Mouse (Mus musculus): Measurements from ENCODE around the gene Ifit2. TPM values are rescaled to one million over a fixed set of nuclear protein-coding genes. Genes with fewer than 3 reads are reported as not detected.

The Ifit2 gene
- polyA plus RNA-seq, 1 experiment from 2014 or later = 8.9 TPM

DNA sequence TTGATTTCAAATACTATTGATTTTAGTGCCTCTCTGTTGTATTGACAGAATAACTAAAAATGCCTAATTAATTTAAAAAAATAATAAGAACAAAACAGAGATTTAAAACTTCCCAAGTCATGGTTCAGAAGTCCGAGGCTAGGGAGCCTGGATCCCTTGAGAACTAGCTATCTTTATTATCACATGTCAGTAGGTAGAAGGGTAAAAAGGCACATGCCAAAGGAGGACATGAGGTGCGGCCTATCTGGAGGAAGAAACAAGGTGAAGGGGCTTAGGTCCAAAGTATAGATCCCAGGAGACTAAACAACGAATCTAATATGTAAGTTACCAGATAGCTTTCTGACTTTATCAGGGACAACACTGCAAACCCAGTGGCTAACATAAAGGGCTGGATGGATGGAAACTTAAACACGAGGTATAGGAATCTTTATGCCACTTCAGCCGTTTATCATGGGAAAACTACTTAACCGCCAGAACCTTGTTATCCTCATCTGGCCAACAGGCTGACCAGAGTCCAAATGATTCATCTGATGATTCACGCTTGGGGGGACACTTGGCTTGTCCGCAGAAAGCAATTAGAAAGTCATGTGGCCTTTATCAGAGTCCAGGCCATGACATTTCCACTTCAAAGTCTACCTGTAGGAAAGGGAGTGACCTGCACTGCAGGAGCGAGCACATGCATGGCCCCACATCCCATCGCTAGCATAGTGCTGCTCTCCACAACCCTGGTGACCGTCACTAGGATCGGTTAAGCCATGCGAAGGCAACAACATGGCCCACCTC lies 32.5 kb upstream of the Ifit2 start:
- H3K9ac ChIP-seq (ENCODE audit: low read length) = no peak overlapping the region
- H3K4me3 ChIP-seq (ENCODE audit: low read depth, low read length) = no peak overlapping the region
- peaks cover 14% of the 10 kb centered on the region for H3K36me3 ChIP-seq (ENCODE audit: control insufficient read depth, insufficient read depth, low read length)
- no peak overlapping the region for H3K4me2 ChIP-seq (ENCODE audit: low read length)
- no peaks in the 10 kb centered on the region for H3K27me3 ChIP-seq (replicated peaks; ENCODE audit: control insufficient read depth, insufficient read depth, low read length)
- no peak overlapping the region for H3K27ac ChIP-seq (ENCODE audit: low read depth)
- ATAC-seq (replicated peaks; ENCODE audit: low FRiP score, low TSS enrichment, low read depth) (no peak), DNase-seq (ENCODE audit: low spot score) (no peak)
- H3K4me1 ChIP-seq (replicated peaks; ENCODE audit: control insufficient read depth, insufficient read depth, low read length) = no peaks in the 10 kb centered on the region
- 90% methylated on average over 13 of the region's 13 CpGs for WGBS
- H3K9me3 ChIP-seq (ENCODE audit: control insufficient read depth, low read length) = no peaks in the 10 kb centered on the region

DNA sequence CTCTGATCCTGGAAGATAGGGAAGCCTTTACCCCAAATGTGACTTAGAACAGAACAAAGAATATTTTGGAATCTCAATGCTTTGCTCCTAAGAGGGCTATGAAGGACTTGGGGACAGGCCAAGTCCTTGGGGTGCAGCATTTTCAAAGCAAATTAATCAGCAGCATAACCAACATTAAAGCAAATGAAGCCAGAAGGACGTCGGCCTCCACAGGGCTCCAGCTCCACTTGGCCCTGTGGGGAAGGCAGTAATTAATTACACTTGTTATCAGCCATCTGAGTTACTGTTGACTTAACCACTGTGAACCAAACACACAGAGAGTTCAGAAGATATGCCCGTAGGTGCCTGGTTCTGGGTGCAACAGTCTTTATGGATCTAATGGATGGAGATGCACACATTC lies 31.7 kb upstream of the Ifit2 start:
- Histone ChIP-seq H3K4me3 (ENCODE audit: low read depth, low read length) (no peak overlapping the region), H3K9me3 (ENCODE audit: control insufficient read depth, low read length) (no peaks in the 10 kb centered on the region), H3K27ac (ENCODE audit: low read depth) (no peak overlapping the region), H3K27me3 (replicated peaks; ENCODE audit: control insufficient read depth, insufficient read depth, low read length) (no peaks in the 10 kb centered on the region), H3K4me2 (ENCODE audit: low read length) (no peak overlapping the region), H3K4me1 (replicated peaks; ENCODE audit: control insufficient read depth, insufficient read depth, low read length) (no peaks in the 10 kb centered on the region), H3K9ac (ENCODE audit: low read length) (no peak overlapping the region), H3K36me3 (ENCODE audit: control insufficient read depth, insufficient read depth, low read length) (peaks cover 14% of the 10 kb centered on the region)
- 43% methylated on average over 3 of the region's 3 CpGs for WGBS
- ATAC-seq (replicated peaks; ENCODE audit: low FRiP score, low TSS enrichment, low read depth) (no peak), DNase-seq (ENCODE audit: low spot score) (no peak)

DNA sequence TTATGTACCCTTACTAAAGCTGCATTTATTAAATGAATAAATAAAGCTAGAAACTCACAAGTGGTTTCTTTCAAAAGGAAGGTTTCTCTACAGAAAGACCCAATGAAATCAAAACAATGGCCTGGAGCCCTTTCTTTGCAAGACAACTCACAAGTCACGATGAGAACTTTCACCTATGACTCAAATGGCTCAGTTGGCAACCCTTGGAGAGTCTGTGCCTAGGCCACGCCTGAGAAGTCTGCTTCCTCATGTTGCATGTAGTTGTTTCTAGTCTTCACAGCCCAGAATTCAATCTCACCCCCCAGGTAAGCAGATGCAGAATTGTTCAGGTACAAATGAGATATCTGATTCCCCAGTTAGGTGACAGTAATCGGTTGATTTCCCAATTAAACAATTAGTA lies 30.8 kb upstream of the Ifit2 start:
- 91% methylated on average over 3 of the region's 3 CpGs for WGBS
- Histone ChIP-seq H3K27me3 (replicated peaks; ENCODE audit: control insufficient read depth, insufficient read depth, low read length) (no peaks in the 10 kb centered on the region), H3K4me1 (replicated peaks; ENCODE audit: control insufficient read depth, insufficient read depth, low read length) (peaks cover 4% of the 10 kb centered on the region; the same call in 1 of the 2 replicates), H3K4me2 (ENCODE audit: low read length) (no peak overlapping the region), H3K36me3 (ENCODE audit: control insufficient read depth, insufficient read depth, low read length) (peaks cover 14% of the 10 kb centered on the region), H3K9me3 (ENCODE audit: control insufficient read depth, low read length) (no peaks in the 10 kb centered on the region), H3K27ac (ENCODE audit: low read depth) (no peak overlapping the region), H3K9ac (ENCODE audit: low read length) (no peak overlapping the region), H3K4me3 (ENCODE audit: low read depth, low read length) (no peak overlapping the region)
- no peak for ATAC-seq (replicated peaks; ENCODE audit: low FRiP score, low TSS enrichment, low read depth)
- DNase-seq (ENCODE audit: low spot score) = no peak

DNA sequence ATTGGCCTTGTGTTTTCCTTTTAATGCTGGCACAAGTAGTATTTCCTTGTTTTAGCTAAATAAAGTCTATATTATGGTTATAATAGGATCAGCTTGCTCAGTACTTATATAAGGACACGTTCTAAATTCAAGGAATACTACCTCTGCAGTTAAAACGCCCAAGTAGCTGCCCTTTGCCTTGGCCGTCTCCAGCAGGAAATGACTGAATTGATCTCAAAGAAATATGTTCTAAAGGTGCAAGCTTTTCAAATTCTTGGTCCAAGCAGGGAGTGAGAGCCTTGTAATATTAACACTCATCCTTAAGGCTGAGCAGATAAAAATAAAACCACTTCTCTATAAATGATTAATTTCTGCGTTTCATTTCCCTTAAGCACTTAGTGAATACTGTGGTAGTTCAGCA lies 30.4 kb upstream of the Ifit2 start:
- Histone ChIP-seq H3K9me3 (ENCODE audit: control insufficient read depth, low read length) (no peaks in the 10 kb centered on the region), H3K27me3 (replicated peaks; ENCODE audit: control insufficient read depth, insufficient read depth, low read length) (no peaks in the 10 kb centered on the region), H3K9ac (ENCODE audit: low read length) (no peak overlapping the region), H3K4me1 (replicated peaks; ENCODE audit: control insufficient read depth, insufficient read depth, low read length) (peaks cover 8% of the 10 kb centered on the region), H3K27ac (ENCODE audit: low read depth) (no peak overlapping the region), H3K4me2 (ENCODE audit: low read length) (no peak overlapping the region), H3K4me3 (ENCODE audit: low read depth, low read length) (no peak overlapping the region), H3K36me3 (ENCODE audit: control insufficient read depth, insufficient read depth, low read length) (peaks cover 14% of the 10 kb centered on the region)
- 79% methylated on average over 4 of the region's 4 CpGs for WGBS
- DNase-seq (ENCODE audit: low spot score) = no peak
- ATAC-seq (replicated peaks; ENCODE audit: low FRiP score, low TSS enrichment, low read depth) = no peak

DNA sequence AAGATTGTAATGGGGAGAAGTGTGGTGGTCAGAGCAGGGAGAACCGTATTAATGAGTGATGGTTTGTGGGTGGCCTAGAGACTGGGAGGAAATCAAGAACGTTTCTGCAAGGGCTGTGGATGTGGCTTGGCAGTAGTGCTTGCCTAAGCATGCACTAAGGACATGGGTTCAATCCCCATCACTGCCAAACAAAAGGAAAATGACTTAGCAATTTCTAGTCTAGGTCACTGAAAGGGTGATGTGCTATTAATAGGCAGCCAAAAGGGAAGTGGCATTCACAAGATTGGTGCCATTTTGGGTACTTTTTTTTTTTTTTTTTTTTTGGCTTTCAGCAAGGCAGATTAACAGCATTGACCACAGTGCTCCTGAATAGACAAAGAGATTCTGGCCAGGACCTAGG lies 29.1 kb upstream of the Ifit2 start:
- no peaks in the 10 kb centered on the region for H3K27me3 ChIP-seq (replicated peaks; ENCODE audit: control insufficient read depth, insufficient read depth, low read length)
- no peak overlapping the region for H3K4me3 ChIP-seq (ENCODE audit: low read depth, low read length)
- DNase-seq (ENCODE audit: low spot score) (no peak), ATAC-seq (replicated peaks; ENCODE audit: low FRiP score, low TSS enrichment, low read depth) (no peak)
- H3K4me1 ChIP-seq (replicated peaks; ENCODE audit: control insufficient read depth, insufficient read depth, low read length) = peaks cover 11% of the 10 kb centered on the region
- H3K9ac ChIP-seq (ENCODE audit: low read length) = no peak overlapping the region
- no peak overlapping the region for H3K27ac ChIP-seq (ENCODE audit: low read depth)
- H3K36me3 ChIP-seq (ENCODE audit: control insufficient read depth, insufficient read depth, low read length) = peaks cover 14% of the 10 kb centered on the region
- 49% methylated on average over 2 of the region's 2 CpGs for WGBS
- H3K9me3 ChIP-seq (ENCODE audit: control insufficient read depth, low read length) = no peaks in the 10 kb centered on the region
- no peak overlapping the region for H3K4me2 ChIP-seq (ENCODE audit: low read length)

DNA sequence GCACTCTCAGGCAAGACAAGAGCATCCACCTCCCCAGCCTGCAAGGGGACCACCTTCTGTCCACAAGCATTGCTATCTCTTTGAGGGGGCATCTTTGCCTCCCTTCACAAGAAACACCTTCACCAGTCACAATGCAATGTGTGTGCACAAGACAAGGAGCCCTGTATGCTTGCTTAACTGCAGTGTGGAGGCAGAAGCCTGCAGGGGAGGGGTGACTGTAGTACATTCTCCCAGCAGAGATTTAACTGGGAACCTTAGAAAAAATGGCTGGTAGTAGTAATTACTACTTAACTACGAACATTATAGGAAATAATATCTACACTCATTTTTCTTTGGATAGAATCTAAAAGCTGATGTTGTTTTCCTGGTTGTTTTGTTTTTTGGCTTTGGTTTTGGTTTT lies 28.5 kb upstream of the Ifit2 start:
- Histone ChIP-seq H3K9ac (ENCODE audit: low read length) (no peak overlapping the region), H3K9me3 (ENCODE audit: control insufficient read depth, low read length) (no peaks in the 10 kb centered on the region), H3K4me2 (ENCODE audit: low read length) (no peak overlapping the region), H3K4me1 (replicated peaks; ENCODE audit: control insufficient read depth, insufficient read depth, low read length) (peaks cover 13% of the 10 kb centered on the region), H3K36me3 (ENCODE audit: control insufficient read depth, insufficient read depth, low read length) (peaks cover 14% of the 10 kb centered on the region), H3K4me3 (ENCODE audit: low read depth, low read length) (no peak overlapping the region), H3K27me3 (replicated peaks; ENCODE audit: control insufficient read depth, insufficient read depth, low read length) (no peaks in the 10 kb centered on the region), H3K27ac (ENCODE audit: low read depth) (no peak overlapping the region)
- 92% methylated on average over 1 of the region's 1 CpGs for WGBS
- DNase-seq (ENCODE audit: low spot score) (no peak), ATAC-seq (replicated peaks; ENCODE audit: low FRiP score, low TSS enrichment, low read depth) (no peak)

DNA sequence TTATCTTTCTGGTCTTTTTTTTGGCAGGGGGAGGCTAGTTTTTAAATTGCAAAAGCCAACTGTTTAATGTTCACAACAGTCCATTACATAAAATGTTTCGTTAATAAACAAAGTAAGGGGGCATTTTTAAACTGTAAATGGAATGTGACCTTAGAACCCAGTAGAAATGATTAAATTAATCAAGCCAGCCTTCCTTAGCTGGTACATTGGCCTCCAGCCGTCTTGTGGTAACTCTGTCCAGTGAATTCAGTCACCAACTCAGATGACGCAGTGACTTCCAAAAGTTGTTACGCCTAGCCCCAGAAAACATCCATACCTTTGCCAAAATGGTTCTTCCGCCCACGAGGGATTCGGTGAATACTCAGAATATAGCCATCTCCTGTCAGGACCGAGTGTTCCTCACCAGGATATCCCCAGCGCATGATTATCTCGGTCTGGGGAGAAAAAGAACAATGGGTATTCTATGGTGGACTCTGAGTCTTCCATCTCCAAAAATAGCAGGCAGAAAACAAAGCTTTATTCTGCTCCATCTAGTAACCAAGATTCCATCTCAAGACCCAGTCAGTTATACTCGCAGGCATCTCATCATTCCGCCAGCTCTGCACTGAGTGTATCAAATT lies 27.3 kb upstream of the Ifit2 start:
- Histone ChIP-seq H3K9me3 (ENCODE audit: control insufficient read depth, low read length) (no peaks in the 10 kb centered on the region), H3K36me3 (ENCODE audit: control insufficient read depth, insufficient read depth, low read length) (peaks cover 14% of the 10 kb centered on the region), H3K27me3 (replicated peaks; ENCODE audit: control insufficient read depth, insufficient read depth, low read length) (no peaks in the 10 kb centered on the region), H3K4me1 (replicated peaks; ENCODE audit: control insufficient read depth, insufficient read depth, low read length) (peaks cover 13% of the 10 kb centered on the region), H3K4me3 (ENCODE audit: low read depth, low read length) (no peak overlapping the region), H3K9ac (ENCODE audit: low read length) (no peak overlapping the region), H3K4me2 (ENCODE audit: low read length) (no peak overlapping the region), H3K27ac (ENCODE audit: low read depth) (no peak overlapping the region)
- no peak for DNase-seq (ENCODE audit: low spot score)
- 75% methylated on average over 12 of the region's 12 CpGs for WGBS
- no peak for ATAC-seq (replicated peaks; ENCODE audit: low FRiP score, low TSS enrichment, low read depth)

DNA sequence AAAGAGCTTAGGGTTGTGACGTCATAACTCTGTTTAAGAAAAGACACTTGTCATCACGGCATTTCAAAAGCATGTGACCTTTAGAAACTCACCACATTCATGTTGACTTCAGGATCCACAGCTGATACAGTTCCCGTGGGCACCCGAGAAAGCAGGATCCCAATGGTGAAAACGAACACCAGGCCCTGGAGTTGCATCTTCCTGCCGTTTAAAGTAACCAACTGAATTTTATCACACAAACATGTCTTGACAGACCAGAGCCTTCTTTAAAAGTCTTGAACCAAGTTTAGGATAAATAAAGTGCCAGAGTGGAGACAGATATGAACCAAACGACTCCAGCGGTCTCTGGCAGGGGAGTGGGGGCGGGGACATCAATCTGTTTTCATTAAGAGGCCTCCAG lies 25.8 kb upstream of the Ifit2 start:
- H3K9me3 ChIP-seq (ENCODE audit: control insufficient read depth, low read length) = no peaks in the 10 kb centered on the region
- no peak overlapping the region for H3K27ac ChIP-seq (ENCODE audit: low read depth)
- WGBS = 19% methylated on average over 9 of the region's 9 CpGs
- peaks cover 13% of the 10 kb centered on the region for H3K4me1 ChIP-seq (replicated peaks; ENCODE audit: control insufficient read depth, insufficient read depth, low read length)
- H3K27me3 ChIP-seq (replicated peaks; ENCODE audit: control insufficient read depth, insufficient read depth, low read length) = no peaks in the 10 kb centered on the region
- H3K9ac ChIP-seq (ENCODE audit: low read length) = no peak overlapping the region
- H3K36me3 ChIP-seq (ENCODE audit: control insufficient read depth, insufficient read depth, low read length) = peaks cover 10% of the 10 kb centered on the region
- H3K4me2 ChIP-seq (ENCODE audit: low read length) = peak overlapping the region; percentile 23
- ATAC-seq (replicated peaks; ENCODE audit: low FRiP score, low TSS enrichment, low read depth) (no peak), DNase-seq (ENCODE audit: low spot score) (no peak)
- H3K4me3 ChIP-seq (ENCODE audit: low read depth, low read length) = no peak overlapping the region

Data from intestine, embryonic 14.5 days (tissue).